Mouse (Mus musculus): ENCODE data around the gene Mon1a.

DNA sequence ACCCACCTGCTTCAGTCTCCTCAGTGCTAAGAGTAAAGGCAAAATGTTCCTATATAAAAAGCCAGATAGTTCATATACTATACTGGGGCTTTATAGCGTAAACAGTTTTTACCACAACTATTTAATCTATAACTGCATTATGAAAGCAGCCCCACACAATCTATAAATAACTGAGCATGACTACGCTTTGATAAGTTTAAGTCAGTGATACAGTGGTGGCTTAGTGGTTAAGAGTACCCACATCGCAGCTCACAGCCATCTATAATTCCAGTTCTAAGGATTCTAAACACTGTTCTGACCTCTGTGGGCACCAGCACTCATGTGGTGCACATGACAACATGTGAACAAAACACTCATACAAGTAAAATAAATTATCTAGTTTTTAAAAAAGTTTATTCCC, 29.6 kb upstream of the Mon1a start:
- TF ChIP-seq CTCF (IDR thresholded peaks at IDR 0.05; ENCODE audit: borderline replicate concordance, insufficient read depth, low read length), result no peak
- TF ChIP-seq POLR2A (IDR thresholded peaks at IDR 0.05; ENCODE audit: low read depth, low read length), result no peak

Measured in embryonic fibroblast, embryonic 13.5 days (primary cell).